Mouse (Mus musculus): ENCODE measurements around the gene Spocd1. TPM values are rescaled to one million over a fixed set of nuclear protein-coding genes. Genes with fewer than 3 reads are reported as not detected.
A peak's percentile ranks its signal among the peaks of the same experiment; 100 is the strongest.

Spocd1 gene
- total RNA-seq (2014; rRNA removed): not detected in 2 replicates
- polyA plus RNA-seq (2015; fragmentation: Nextera tagmentation; extraction: Ambion mirVana): 0.05 TPM in 1 of 2 replicates, not detected in the other

DNA sequence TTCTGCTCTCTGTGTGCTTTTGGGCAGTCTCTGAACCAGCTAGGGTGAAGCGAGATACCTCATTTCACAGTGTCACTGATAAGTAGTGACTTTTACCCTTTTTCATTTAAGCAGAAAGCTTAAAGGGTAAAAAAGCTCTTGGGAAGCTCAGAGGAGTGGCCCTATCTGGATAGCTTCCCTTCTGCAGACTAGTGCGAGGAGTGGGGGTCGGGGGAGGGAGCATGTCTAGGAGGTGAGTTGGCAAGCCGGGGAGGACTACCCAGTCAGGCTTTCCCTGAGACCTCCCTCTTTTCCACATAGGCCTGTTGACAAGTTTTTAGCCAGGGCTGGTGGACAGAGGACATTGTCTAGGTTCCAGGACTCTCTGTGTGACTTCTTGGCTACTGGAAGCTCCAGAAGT is at the start of gene Spocd1:
Spocd1 (plus strand) TSS at position 301 of the 400 bp plus-strand sequence.
- no peak within 1 kb of the TSS for H3K27ac ChIP-seq (ENCODE audit: low read depth, low read length)
- no peak within 1 kb of the TSS for H3K4me3 ChIP-seq (ENCODE audit: low read depth, low read length)
- WGBS: 53% methylated on average over 4 of the region's 4 CpGs
- no peaks in the 10 kb centered on the region for H3K36me3 ChIP-seq (ENCODE audit: insufficient read depth)
- peak within 1 kb of the TSS; percentile 30; the same call in 1 of the 2 replicates for H3K4me2 ChIP-seq (ENCODE audit: low read depth)
- H3K4me1 ChIP-seq (ENCODE audit: insufficient read depth): no peaks in the 10 kb centered on the region
- no peaks in the 10 kb centered on the region for H3K27me3 ChIP-seq (ENCODE audit: insufficient read depth, low read length)
- ATAC-seq: no peak
- no peak within 1 kb of the TSS for H3K9ac ChIP-seq
- no peak for DNase-seq
- no peaks in the 10 kb centered on the region for H3K9me3 ChIP-seq (ENCODE audit: low read length)
- no peak for TF ChIP-seq CTCF (IDR thresholded peaks at IDR 0.05; ENCODE audit: low read depth)

DNA sequence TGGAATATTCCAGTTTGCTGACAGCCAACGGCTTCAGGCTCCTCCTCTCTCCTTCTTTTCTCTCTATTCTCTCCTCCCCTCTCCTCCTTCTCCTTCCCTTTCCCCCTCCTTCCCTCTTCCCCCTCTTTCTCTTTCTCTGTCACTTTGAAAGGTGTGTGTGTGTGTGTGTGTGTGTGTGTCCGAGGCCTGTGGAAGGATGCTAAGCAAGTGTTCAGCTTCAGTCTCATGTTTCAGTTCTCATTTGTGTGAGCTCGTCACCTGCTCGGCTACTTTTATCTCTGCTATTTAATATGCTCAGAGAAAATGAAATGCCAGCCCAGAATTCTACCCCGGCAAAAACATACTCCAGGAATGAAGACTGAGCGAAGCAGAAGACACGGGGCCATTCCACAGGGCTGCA is 48.4 kb upstream of the Spocd1 start:
- H3K27ac ChIP-seq (ENCODE audit: low read depth, low read length): no peak overlapping the region
- ATAC-seq: no peak
- DNase-seq: no peak
- no peak overlapping the region for H3K4me3 ChIP-seq (ENCODE audit: low read depth, low read length)
- peaks cover 21% of the 10 kb centered on the region; the same call in 1 of the 2 replicates for H3K4me1 ChIP-seq (ENCODE audit: insufficient read depth)
- TF ChIP-seq CTCF (IDR thresholded peaks at IDR 0.05; ENCODE audit: low read depth): no peak
- H3K4me2 ChIP-seq (ENCODE audit: low read depth): no peak overlapping the region
- H3K9me3 ChIP-seq (ENCODE audit: low read length): no peaks in the 10 kb centered on the region
- 74% methylated on average over 7 of the region's 7 CpGs for WGBS
- H3K9ac ChIP-seq: no peak overlapping the region
- H3K27me3 ChIP-seq (ENCODE audit: insufficient read depth, low read length): no peaks in the 10 kb centered on the region
- no peaks in the 10 kb centered on the region for H3K36me3 ChIP-seq (ENCODE audit: insufficient read depth)

DNA sequence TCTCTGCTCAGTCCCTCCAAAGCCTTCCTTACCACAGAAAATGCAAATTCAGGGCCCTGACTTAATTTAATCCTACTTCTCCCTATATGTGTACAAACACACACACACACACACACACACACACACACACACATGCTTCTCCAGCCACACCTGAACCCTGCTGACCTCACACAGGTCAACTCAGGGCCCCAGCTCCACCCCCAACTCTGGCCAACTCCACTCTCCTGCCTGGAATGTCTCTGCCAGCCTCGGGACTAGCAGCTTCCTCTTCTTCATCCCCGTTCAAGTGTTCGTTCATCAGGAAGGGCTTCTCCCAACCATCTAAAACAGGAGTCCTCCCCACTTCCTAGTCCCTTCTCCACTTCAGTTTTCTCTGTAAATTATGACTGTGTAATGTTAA is 47.4 kb upstream of the Spocd1 start:
- DNase-seq (no peak), ATAC-seq (no peak)
- Histone ChIP-seq H3K4me2 (ENCODE audit: low read depth) (no peak overlapping the region), H3K4me3 (ENCODE audit: low read depth, low read length) (no peak overlapping the region), H3K27me3 (ENCODE audit: insufficient read depth, low read length) (no peaks in the 10 kb centered on the region), H3K9ac (no peak overlapping the region), H3K9me3 (ENCODE audit: low read length) (no peaks in the 10 kb centered on the region), H3K36me3 (ENCODE audit: insufficient read depth) (no peaks in the 10 kb centered on the region), H3K4me1 (ENCODE audit: insufficient read depth) (peaks cover 21% of the 10 kb centered on the region; the same call in 1 of the 2 replicates), H3K27ac (ENCODE audit: low read depth, low read length) (peak overlapping the region; percentile 35; the same call in 1 of the 2 replicates)
- no peak for TF ChIP-seq CTCF (IDR thresholded peaks at IDR 0.05; ENCODE audit: low read depth)
- 26% methylated on average over 3 of the region's 3 CpGs for WGBS

DNA sequence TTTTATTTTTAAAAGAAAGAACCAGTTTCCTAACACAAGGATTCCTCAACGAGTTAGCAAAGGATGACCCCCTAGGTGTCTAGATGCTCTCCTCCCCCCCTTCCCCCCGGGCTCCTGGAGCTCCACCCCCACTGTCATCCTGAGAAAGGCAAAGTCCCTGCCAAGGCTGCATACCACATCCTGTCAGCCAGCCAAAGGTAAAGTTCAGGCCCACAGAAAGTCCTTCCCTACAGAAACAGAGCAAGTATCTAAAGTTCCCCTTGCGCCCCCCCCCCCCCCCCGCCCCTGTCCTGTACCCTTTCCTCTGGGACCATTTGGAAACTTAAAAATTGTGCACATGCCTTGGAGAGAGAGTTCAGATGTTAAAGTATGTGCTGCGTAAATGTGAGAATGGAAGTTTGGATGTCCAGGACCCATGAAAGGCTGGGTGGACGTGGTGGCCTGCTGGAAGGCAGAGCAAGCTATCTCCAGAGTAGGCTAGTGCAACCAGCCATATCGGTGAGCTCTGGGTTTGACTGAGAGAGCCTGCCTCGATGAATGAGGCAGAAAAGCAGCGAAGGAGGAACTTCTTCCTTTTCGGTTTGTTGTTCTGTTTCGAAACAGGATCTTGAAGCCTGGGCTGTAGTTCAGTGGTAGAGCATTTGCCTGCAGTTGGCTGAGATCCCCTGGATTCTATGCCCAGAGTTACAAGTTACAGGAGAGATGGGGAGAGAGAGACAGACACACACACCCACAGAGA is 46.3 kb upstream of the Spocd1 start:
- no peak for ATAC-seq
- no peak overlapping the region for H3K9ac ChIP-seq
- H3K4me3 ChIP-seq (ENCODE audit: low read depth, low read length): no peak overlapping the region
- no peaks in the 10 kb centered on the region for H3K27me3 ChIP-seq (ENCODE audit: insufficient read depth, low read length)
- no peak overlapping the region for H3K27ac ChIP-seq (ENCODE audit: low read depth, low read length)
- peaks cover 13% of the 10 kb centered on the region; the same call in 1 of the 2 replicates for H3K4me1 ChIP-seq (ENCODE audit: insufficient read depth)
- WGBS: 34% methylated on average over 11 of the region's 11 CpGs
- H3K4me2 ChIP-seq (ENCODE audit: low read depth): peak overlapping the region; percentile 8; the same call in 1 of the 2 replicates
- peak; percentile 31 for DNase-seq
- H3K36me3 ChIP-seq (ENCODE audit: insufficient read depth): no peaks in the 10 kb centered on the region
- no peak for TF ChIP-seq CTCF (IDR thresholded peaks at IDR 0.05; ENCODE audit: low read depth)
- no peaks in the 10 kb centered on the region for H3K9me3 ChIP-seq (ENCODE audit: low read length)

DNA sequence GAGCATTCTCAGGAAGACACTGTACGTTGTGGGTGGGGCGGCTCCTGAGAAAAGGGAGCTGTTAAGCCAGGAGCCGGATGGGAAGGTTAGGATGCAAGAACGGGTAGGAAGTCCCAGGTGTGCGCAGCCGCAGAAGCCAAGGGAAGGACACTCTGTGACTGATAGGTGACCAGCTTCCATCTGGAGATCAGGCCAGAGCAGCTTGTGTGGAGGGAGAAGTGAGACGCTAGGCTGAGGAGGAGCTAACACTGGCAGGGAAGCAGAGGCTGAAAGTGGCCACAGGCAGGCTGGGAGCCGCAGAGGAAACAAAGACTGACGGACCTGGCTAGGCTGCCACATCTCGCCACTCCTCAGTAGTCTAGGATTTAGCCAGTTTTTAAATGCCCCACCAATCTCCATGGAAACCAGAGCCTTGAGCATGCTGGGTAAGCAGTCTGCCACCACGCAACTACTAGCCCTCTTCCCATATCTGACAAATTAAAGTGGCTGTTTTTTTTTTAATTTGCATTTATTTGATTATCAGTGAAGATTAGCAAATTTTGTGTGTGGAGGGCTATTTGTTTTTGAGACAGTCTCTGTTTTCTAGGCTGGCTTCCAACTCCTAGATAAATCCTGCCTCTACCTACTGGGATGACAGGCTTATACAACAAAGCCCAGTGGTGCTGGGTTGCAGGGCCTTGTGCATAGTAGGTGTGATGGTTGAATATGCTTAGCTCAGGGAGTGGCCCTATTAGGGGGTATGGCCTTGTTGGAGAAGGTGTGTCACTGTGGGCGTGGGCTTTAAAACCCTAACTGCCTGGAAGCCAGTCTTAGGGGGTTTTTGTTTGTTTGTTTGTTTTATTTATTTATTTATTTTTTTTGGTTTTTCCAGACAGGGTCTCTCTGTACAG is 44.8 kb upstream of the Spocd1 start:
- WGBS: 45% methylated on average over 12 of the region's 12 CpGs

DNA sequence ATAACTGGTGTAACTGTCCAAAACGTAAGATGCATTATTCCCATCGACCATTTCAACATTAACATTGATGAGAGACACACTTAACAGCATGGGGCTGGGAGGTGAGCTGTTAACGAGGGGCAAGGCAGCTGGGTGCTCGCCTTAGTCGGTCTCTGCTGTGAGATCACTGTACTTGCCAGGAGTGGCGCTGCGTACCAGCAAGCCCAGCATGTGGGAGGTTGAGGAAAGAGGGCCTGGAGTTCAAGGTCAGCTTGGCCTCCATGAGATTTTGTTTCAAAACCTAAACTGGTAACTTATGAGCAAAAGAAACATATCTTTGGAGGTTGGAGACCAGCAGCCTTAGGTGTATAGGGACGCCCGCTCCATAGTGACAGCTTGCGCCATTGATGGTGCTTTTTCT is 39.4 kb upstream of the Spocd1 start:
- no peak for ATAC-seq

More for the DNA sequence above, 44.8 kb upstream of the Spocd1 start:
- Histone ChIP-seq H3K27ac (ENCODE audit: low read depth, low read length) (peak overlapping the region; percentile 54; the same call in 1 of the 2 replicates), H3K9ac (no peak overlapping the region), H3K36me3 (ENCODE audit: insufficient read depth) (no peaks in the 10 kb centered on the region), H3K4me2 (ENCODE audit: low read depth) (peak overlapping the region; percentile 16; the same call in 1 of the 2 replicates), H3K27me3 (ENCODE audit: insufficient read depth, low read length) (no peaks in the 10 kb centered on the region), H3K4me3 (ENCODE audit: low read depth, low read length) (no peak overlapping the region), H3K9me3 (ENCODE audit: low read length) (no peaks in the 10 kb centered on the region), H3K4me1 (ENCODE audit: insufficient read depth) (peaks cover 9% of the 10 kb centered on the region; the same call in 1 of the 2 replicates)
- ATAC-seq (peak; percentile 85), DNase-seq (peak; percentile 72)
- no peak for TF ChIP-seq CTCF (IDR thresholded peaks at IDR 0.05; ENCODE audit: low read depth)

More for the DNA sequence above, 39.4 kb upstream of the Spocd1 start:
- 69% methylated on average over 10 of the region's 10 CpGs for WGBS
- H3K4me2 ChIP-seq (ENCODE audit: low read depth): no peak overlapping the region
- no peak for TF ChIP-seq CTCF (IDR thresholded peaks at IDR 0.05; ENCODE audit: low read depth)
- H3K9me3 ChIP-seq (ENCODE audit: low read length): no peaks in the 10 kb centered on the region
- H3K27ac ChIP-seq (ENCODE audit: low read depth, low read length): no peak overlapping the region
- H3K27me3 ChIP-seq (ENCODE audit: insufficient read depth, low read length): no peaks in the 10 kb centered on the region
- no peak overlapping the region for H3K9ac ChIP-seq
- no peaks in the 10 kb centered on the region for H3K36me3 ChIP-seq (ENCODE audit: insufficient read depth)
- DNase-seq: no peak
- H3K4me3 ChIP-seq (ENCODE audit: low read depth, low read length): no peak overlapping the region
- peaks cover 1% of the 10 kb centered on the region; the same call in 1 of the 2 replicates for H3K4me1 ChIP-seq (ENCODE audit: insufficient read depth)

Data from forebrain, postnatal 0 days (tissue).